Mouse (Mus musculus): Measurements from ENCODE around the gene Azin2. TPM values are rescaled to one million over a fixed set of nuclear protein-coding genes. Genes with fewer than 3 reads are reported as not detected.
A peak's percentile ranks its signal among the peaks of the same experiment; 100 is the strongest.

Gene Azin2
- total RNA-seq, 2 experiments from 2014 or later = 53.8 to 56.6 TPM

- DNase-seq (ENCODE audit: low spot score in 2 of 2) = peak in 1 of 2 experiments; percentile 57
- intact Hi-C loops (cut with DNase I) = no loop called here
These were observed 12.7 kb downstream of the Azin2 start for GRCm38 (mm10) chr4:128949470-128950005.

DNA sequence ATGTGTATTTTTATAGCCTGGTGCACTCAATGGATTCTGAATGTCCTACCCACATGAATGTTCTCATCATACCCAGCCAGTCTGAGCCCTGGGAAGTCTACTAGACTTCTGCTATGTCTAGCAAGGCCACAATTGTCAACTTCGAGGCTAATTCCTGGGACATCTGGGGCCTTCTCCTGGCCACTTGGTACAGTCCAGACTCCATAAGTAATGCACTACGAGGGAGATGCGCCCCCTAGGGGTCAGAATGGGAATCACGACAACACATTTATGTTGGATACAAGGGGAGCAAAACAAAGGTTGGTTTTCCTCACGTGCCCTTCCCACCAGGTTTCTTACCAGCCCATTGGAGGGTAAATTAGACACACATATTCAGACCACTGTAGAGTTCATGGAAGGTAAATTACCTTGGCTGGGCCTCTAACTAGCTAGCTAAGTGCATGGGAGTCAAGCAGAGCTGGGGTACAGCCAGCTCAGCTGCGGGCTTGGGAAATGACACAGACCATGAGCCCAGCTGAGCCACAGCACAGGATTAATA is 14.0 kb downstream of the Azin2 start:
- intact Hi-C loops (cut with DNase I) = no loop called here
- no peak for DNase-seq (ENCODE audit: low spot score in 2 of 2)

- DNase-seq (ENCODE audit: low spot score in 2 of 2) = no peak
- intact Hi-C loops (cut with DNase I) = no loop called here
These were observed 14.8 kb downstream of the Azin2 start for GRCm38 (mm10) chr4:128947326-128947933.

GRCm38 (mm10) chr4:128946736-128947135 is 15.5 kb downstream of the Azin2 start:
- intact Hi-C loops (cut with DNase I) = no loop called here
- DNase-seq (ENCODE audit: low spot score in 2 of 2) = no peak

DNA sequence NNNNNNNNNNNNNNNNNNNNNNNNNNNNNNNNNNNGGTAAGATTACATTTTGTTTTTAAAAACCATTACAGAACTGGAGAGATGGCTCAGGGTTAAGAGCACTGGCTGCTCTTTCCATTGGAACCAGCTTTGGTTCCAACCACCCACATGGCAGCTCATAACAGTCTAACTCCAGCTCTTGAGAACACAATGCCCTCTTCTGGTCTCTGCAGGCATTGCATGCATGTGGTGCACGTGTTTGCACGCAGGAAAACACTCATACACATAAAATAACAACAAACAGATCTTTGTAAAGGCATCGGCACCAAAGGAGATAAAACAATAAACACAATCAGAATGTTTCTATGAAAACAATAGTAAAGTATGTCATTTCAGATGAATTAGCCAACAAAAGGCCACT is 19.9 kb downstream of the Azin2 start:
- DNase-seq (ENCODE audit: low spot score in 2 of 2) = no peak
- intact Hi-C loops (cut with DNase I) = no loop called here

DNA sequence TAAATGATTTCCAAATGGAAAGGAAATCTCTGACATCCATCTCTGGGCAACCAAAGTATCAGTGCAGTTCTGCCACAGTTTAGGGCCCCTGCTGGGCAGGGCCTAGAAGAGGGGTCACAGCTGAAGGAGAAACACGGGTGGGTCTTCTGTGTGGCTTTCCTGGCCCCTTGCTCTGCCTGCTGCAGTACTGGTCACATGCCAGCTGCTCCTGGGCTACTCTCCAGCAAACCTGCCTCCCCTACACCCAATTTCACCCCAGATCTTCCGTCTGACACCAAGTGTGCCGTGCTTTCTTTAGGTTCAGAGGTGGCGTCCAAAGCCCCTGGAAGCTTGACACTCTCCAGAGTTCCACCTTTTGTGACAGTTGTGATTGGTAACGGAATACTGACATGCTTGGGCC is 26.6 kb downstream of the Azin2 start:
- no peak for DNase-seq (ENCODE audit: low spot score in 2 of 2)
- intact Hi-C loops (cut with DNase I) = no loop called here

DNA sequence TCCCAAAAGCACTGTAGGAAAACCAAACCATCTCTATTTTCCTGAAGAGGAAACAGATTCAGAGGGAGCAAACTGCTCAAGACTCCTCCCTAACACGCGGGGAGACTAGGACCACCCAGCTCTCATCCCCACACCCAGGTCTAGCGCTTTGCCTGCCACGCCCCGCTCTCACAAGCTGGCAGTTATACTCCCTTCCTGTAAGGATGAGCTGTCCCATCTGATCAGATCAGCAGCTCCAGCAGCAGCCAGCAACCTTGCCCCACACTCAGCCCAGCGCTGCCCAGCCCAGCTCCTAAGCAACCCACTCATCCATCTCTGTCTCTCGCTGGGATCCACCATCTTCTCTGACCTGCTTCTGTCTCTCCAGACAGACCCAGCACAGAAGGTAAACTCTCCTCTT is 29.5 kb downstream of the Azin2 start:
- DNase-seq (ENCODE audit: low spot score in 2 of 2) = no peak
- intact Hi-C loops (cut with DNase I) = no loop called here

- intact Hi-C loops (cut with DNase I) = no loop called here
- DNase-seq (ENCODE audit: low spot score in 2 of 2) = peak; percentile 84 to 86
These were observed 37.2 kb downstream of the Azin2 start for GRCm38 (mm10) chr4:128924841-128925606.

DNA sequence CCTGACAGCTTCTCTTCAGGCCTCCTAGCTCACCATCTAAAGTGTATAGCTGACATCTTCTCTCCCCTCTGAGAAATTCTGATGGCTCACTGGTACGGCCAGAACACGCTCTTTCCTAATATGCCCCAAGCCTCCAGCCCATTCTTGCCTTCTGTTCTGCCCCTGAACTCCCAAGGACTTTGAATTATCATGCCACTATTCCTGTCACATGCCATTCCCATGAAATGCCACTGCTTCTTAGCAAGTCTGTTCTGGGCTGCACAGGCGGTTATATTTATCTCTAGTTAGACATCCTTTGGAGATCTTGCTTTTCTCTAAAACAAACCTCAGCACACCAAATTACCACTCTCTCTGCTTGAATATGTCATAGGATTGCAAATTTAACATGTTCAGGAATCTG is 38.6 kb downstream of the Azin2 start:
- no peak for DNase-seq (ENCODE audit: low spot score in 2 of 2)

GRCm38 (mm10) chr4:128919106-128919505 is 43.1 kb downstream of the Azin2 start:
- DNase-seq (ENCODE audit: low spot score in 2 of 2) = no peak
- intact Hi-C loops (cut with DNase I) = no loop called here

More for the DNA sequence above, 38.6 kb downstream of the Azin2 start:
- intact Hi-C loops (cut with DNase I) = no loop called here

GRCm38 (mm10) chr4:128918187-128918586 is 44.1 kb downstream of the Azin2 start:
- intact Hi-C loops (cut with DNase I) = no loop called here
- no peak for DNase-seq (ENCODE audit: low spot score in 2 of 2)

- no peak for DNase-seq (ENCODE audit: low spot score in 2 of 2)
- intact Hi-C loops (cut with DNase I) = no loop called here
These were observed 44.5 kb downstream of the Azin2 start for GRCm38 (mm10) chr4:128917756-128918155.

- intact Hi-C loops (cut with DNase I) = no loop called here
- no peak for DNase-seq (ENCODE audit: low spot score in 2 of 2)
These were observed 45.1 kb downstream of the Azin2 start for GRCm38 (mm10) chr4:128917119-128917518.

DNA sequence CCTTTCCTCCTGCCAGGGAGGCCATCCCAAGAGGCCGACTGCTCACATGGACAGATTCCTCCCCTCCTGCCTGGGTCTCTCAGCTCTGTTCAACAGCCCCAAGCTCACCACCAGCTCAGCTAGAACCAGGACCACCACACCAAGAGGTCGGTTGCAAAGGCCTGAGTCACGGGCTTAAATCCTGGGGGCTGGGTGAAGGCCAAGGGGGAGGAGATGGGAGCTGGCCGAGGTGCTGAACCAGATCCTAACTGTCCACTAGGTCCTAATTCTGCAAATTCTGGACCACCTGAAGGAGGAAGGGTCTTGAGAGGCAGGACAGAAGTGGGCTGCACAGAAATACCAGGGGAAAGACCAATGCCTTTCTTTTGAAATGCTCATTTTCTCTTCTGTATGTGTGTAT is 48.4 kb downstream of the Azin2 start:
- intact Hi-C loops (cut with DNase I) = no loop called here
- DNase-seq (ENCODE audit: low spot score in 2 of 2) = no peak

- intact Hi-C loops (cut with DNase I) = no loop called here
- no peak for DNase-seq (ENCODE audit: low spot score in 2 of 2)
These were observed 50.2 kb downstream of the Azin2 start for GRCm38 (mm10) chr4:128912085-128912484.

GRCm38 (mm10) chr4:128910276-128911063 is 51.8 kb downstream of the Azin2 start:
- DNase-seq (ENCODE audit: low spot score in 2 of 2) = no peak
- intact Hi-C loops (cut with DNase I) = no loop called here

DNA sequence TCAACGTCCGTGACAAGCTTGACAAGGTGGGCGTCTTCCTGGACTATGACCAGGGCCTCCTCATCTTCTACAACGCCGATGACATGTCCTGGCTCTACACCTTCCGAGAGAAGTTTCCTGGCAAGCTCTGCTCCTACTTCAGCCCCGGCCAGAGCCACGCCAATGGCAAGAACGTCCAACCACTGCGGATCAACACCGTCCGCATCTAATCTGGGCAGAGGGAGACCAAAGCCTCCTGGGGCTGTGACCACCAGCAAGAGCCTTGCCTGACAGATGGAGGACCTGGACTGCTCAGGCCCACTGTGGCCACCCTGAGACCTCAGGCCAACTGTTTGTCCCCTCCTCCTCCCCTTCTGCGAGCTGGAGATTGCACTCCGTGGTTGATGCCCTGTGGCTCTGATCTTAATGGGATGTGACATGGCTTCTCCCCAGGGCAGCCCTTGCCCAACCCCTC is 52.8 kb downstream of the Azin2 start:
- intact Hi-C loops (cut with DNase I) = loop anchor here (5.0 kb wide), 1 partner anchor 173 kb away; no protein-coding TSS in a partner anchor
- no peak for DNase-seq (ENCODE audit: low spot score in 2 of 2)

DNA sequence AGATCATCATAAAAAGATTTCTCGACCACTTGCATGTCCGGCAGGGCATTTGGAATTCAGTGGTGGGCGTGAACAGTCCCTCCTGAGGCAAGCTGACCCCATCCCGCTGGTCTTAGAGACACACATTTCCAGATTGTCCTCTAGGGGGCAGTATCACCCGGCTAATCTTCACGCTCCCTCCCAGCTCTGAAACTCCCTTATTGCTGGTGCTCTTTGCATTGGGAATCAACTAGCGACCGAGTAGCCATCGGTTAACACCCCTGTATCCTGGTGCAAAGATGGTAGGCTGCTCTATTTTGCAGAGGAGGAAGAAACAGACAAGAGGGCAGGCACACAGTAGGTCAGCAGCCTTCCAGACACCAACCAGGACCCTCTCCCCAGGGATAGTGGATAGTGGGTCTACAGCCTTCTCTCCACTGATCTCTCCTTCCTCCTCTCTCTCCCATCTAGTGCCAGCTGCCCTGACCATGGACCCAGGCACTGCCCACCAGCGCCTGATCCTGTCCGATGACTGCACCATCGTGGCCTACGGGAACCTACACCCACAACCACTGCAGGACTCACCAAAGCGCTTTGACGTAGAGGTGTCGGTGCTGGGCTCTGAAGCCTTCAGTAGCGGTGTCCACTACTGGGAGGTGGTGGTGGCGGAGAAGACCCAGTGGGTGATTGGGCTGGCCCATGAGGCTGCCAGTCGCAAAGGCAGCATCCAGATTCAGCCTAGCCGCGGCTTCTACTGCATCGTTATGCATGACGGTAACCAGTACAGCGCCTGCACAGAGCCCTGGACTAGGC is 53.5 kb downstream of the Azin2 start:
- DNase-seq (ENCODE audit: low spot score in 2 of 2) = peak; percentile 15 to 37
- intact Hi-C loops (cut with DNase I) = loop anchor here (5.0 kb wide), 1 partner anchor 174 kb away; no protein-coding TSS in a partner anchor

Data from left cerebral cortex, postnatal 36 days (tissue).